Mouse (Mus musculus) c-Kit-positive CD71-positive TER-119-positive erythroid progenitor cells, embryonic 14.5 days (primary cell): ENCODE data around the gene Tcerg1l.

Experiments used
- DNase-seq: peaks from one replicate; pipeline ENCODE4 v3.0.0-alpha.2; 2013; ENCODE audit warnings: low spot score

Gene Tcerg1l

DNA sequence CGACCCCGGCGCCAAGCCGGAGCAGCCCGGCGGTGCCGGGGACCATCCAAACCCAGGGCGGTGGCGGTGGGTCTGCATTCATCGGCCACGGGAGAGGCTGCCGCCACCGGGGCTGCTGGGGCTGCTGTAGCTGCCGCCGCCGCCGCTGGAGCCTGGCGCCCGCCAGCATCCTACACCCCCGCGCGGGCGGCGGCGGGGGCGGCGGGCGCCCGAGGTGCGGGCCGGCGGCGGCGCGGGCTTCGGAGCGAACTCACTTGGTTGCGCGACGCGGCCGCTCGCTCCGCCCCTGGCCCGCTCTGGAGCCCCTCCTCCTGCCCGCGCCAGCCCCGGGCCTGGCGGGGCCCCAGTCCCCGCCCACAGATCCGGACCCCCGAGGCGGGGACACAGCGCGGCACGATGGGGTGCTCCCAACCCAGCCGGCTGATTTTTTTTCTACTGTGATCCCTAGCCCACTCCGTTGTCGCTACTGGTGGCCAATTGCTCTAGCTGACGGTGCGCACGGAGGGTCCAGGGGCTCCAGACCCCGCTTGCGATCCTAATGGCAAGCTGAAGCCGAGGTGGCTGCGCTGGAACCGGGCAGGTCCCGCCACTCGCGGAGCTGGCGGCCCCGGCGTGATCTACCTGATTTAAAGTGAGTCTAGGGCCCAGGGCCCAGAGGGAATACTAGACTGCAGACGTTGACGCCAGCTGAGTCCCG, at the start of gene Tcerg1l:
TSS of gene Tcerg1l (minus strand) at position 246 of the 697 bp plus-strand sequence.
- no peak for DNase-seq

GRCm38 (mm10) chr7:138442096-138442495, 44.6 kb upstream of the Tcerg1l start:
- no peak for DNase-seq

DNA sequence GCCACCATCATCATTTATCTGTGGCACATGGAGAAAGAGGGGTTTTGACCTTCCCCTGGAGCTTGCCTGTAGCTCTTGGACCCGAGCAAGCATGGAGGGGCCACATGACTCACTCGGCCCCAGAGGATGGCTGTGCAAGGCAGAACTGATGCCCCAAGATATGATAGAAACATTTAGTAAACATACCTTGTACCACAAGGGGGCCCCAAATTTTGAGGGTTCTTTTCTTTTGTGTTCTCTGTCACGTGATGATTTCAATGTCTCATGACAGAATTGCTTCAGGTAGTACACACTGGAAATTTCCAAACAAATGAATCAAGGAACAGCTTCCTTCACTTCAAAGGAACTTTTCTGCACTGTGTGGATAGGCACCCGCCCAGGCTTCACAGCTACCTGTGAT, 35.0 kb upstream of the Tcerg1l start:
- DNase-seq = no peak

GRCm38 (mm10) chr7:138431456-138431855, 33.9 kb upstream of the Tcerg1l start:
- DNase-seq = no peak

- DNase-seq = no peak
These were observed 32.4 kb upstream of the Tcerg1l start for GRCm38 (mm10) chr7:138429916-138430315.

- no peak for DNase-seq
These were observed 31.3 kb upstream of the Tcerg1l start for GRCm38 (mm10) chr7:138428826-138429225.

GRCm38 (mm10) chr7:138427441-138427840, 29.9 kb upstream of the Tcerg1l start:
- no peak for DNase-seq

- DNase-seq = no peak
These were observed 16.0 kb upstream of the Tcerg1l start for GRCm38 (mm10) chr7:138413496-138413895.

GRCm38 (mm10) chr7:138401641-138402040, 4.1 kb upstream of the Tcerg1l start:
- DNase-seq = no peak

GRCm38 (mm10) chr7:138400506-138401272, 3.2 kb upstream of the Tcerg1l start:
- no peak for DNase-seq

GRCm38 (mm10) chr7:138398182-138398793, 758 bp upstream of the Tcerg1l start:
- peak; percentile 1 for DNase-seq

DNA sequence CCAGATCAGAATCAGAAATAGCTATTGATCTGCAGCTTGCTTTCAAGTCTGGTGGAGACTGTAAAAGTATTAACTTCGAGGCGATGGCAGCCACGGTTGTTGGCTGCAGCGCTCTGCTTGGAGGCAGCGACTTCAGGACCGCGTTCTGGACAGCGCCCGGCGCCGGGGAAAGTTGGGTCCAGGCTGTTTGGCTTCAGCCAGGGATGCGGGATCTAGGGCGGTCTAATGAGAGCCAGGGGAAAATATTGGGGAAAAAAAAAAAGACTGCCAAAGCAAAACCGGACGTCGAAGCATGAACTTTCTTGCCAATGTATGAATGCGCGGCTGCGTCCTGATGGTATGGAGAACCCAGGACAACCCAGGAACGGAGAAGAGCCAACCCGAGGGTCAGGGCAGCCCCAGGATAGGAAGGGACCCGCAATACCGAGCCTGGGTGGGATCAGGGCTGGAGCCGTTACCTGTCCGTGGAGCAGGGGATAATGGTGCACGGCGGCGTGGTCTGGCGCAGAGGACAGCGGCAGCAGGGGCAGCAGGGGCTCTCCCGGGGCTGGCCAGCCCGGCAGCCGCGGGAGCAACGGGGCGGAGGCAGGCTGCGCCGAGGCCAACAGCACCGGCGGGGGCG, 556 bp downstream of the Tcerg1l start:
- DNase-seq = no peak

DNA sequence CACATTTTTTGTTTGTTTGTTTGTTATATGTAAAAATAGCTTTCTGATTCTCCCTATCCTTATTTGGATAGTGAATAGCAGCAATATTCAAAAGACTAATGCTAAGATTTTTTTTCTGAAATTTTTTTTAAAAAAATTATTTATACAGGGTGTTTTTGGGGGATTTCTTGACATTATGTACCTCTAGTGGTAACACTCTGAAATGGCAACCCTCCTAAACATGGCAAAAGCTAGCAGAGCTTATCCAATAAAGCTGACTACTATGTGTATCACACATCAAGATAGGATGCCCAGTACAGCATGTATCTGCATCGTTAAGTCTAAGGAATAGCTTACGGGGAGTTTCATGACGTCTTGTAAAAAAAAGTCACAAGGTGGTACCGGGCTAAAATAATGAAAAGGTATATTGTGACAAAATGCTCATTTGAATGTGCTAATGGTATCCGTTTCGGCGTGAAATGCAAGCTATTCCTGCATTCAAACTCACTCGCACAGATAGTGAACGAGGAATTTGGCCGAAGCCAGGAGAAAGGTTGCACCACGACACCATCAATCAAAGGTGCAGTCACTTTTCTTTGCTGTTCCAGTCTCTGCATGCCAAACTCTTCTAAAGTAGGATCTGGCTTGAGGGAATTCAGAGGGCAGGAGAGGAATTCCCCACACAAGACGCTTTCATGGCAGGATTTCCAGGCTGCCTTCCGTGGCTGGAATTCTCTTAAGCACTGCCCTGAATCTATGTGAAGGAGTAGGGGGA, 1.2 kb downstream of the Tcerg1l start:
- DNase-seq = no peak

DNA sequence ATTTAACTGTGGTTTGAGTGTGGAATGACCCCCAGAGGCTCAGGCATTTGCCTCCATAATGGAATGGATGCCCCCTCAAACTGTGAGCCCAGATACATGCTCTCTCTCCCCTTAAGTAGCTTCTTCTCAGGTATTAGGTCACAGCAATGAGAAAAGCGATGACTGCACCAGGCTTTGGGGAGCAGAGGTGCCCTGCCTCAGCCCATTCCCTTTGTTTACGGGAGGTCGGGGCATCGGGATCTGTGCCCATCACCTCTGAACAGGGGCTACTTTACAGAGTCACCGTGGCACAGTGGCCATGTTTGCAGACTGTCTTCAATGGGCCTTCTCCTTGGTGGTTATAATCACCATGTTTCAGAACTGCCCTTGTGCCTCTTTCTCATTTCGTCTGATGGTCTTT, 7.6 kb downstream of the Tcerg1l start:
- DNase-seq = no peak

DNA sequence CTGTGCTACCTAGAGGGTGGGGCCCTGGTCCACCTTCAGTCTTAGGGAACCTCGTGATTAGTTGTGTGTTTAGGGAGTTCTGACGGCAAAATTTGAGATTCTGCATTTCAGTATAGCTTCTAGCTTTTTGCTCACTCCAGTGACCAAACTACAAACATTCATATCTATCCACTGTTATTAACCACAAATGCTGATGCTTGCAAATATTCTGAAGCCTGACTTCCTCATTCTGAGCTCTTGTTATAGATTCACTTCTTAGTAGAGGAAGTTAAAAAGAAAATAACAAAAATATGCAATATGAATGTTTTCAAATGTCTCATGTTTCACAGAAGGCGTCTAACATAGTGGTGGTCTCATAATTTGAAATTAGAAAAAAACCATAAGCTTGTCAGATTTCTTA, 8.5 kb downstream of the Tcerg1l start:
- no peak for DNase-seq

DNA sequence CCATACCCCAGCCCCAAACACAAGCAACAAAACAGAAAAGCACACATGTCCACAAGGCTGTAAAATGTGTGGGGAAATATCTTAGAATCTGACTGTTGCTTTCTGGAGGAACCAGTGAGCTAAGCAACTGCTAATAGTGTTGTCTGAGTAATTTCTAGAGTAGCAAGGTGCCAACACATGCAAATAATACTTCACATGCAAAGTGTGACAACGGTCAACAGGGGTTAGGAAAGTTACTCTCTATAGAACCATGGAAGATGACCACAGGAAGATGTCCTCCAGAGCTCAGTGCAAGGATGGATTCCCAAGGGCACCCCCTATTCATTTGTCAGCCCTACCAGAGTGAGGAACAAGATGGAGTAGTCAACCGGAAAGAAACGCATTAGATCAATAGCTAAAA, 18.3 kb downstream of the Tcerg1l start:
- no peak for DNase-seq

DNA sequence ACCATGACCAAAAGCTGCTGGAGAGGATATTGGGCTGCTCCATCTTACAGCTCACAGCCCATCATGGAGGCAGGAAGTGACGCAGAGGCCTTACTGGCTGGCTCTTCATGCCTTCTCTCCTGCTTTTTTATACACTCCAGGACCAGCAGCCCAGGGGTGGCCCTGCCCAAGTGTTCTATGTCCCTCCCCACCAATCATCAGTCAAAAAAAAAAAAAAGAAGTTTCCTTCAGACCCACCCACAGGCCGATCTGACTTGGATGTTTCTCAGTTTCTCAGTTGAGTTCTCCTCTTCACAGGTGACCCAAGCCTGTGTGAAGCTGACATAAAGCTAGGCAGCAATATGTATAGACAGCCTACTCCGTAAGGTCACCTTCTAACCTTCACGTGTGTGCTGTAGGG, 19.0 kb downstream of the Tcerg1l start:
- no peak for DNase-seq

DNA sequence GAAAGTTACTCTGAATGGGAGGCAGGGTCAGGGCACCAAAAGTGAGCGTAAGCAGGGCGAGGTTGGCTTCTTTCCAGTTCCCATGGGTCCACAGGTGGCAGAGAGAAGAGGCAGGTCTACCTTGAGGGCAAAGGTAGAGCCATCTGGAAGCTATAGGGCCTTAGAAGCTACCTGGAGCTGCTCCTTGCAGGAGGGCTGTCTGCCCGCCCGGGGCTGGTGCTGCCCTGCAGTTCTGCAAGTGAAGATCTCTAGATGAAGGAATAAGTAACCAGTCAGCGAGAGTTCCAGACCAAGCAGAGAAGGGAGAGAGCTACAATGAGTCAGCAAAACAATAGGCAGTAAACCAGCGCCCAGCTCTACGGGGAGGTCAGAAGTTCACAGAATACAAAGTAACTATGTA, 22.0 kb downstream of the Tcerg1l start:
- DNase-seq = no peak

DNA sequence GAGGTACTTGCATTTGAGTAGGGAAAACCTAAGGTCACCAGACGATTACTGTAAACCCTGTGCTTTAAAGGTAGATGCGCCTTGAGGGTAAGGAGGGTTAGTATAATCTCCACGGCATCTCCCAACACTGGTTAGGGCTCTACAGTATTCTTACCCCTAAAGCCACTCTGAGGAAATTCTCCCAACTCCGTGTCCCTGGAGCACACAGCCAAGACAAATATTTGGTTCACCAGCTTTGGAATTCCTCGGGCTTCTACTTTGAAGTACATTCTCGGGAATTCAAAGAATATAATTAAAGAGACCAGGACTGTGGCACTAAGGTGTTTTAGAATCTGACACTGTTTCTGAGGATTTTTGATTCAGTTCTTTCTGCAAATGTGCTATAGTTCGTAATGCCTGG, 23.2 kb downstream of the Tcerg1l start:
- no peak for DNase-seq

DNA sequence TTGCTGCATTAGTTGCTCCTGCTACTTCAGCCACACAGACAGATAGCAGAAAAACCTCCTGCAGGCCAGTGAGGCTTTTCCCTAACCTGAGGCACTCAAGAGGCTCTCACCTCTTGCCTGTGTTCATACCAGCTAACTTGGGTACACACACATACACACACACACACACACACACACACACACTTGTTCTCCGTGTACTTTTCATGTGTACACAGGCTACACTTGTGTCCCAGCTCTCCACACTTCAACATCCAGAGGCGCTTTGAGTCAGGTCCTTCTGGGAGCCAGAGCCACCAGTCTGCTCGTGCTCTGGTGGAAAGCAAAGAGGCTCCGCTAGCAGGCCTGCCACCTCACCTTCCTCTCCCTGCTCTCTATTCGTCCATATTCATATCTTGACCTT, 24.0 kb downstream of the Tcerg1l start:
- DNase-seq = no peak

- no peak for DNase-seq
These were observed 30.0 kb downstream of the Tcerg1l start for GRCm38 (mm10) chr7:138367570-138367969.

- DNase-seq = no peak
These were observed 32.0 kb downstream of the Tcerg1l start for GRCm38 (mm10) chr7:138365519-138365918.
